Mouse (Mus musculus) forebrain, embryonic 16.5 days (tissue): ENCODE data around the gene Sap30. TPM values are rescaled to one million over a fixed set of nuclear protein-coding genes. Genes with fewer than 3 reads are reported as not detected.
A peak's percentile ranks its signal among the peaks of the same experiment; 100 is the strongest.
"Not testable (repeated sequence)": the region's sequence is repeated elsewhere in the genome, so short reads cannot be mapped to it uniquely, and the experiment has no call there.

ENCODE experiments used
- ATAC-seq: fragments of 200-750 bp; cut with Nextera tagmentation; 2 replicates; pipeline ENCODE4 v1.8.0; 2017; ENCODE audit warnings: mild to moderate bottlenecking, moderate library complexity
- H3K27ac ChIP-seq: fragments of 300-500 bp; sonication (generic); 2 replicates; pipeline ENCODE4 v1.5.1; 2014; ENCODE audit warnings: low read length, control low read depth
- H3K27me3 ChIP-seq: fragments of 300-500 bp; sonication (generic); replicated peaks from 2 replicates; pipeline ENCODE4 v1.6.1; 2014; ENCODE audit warnings: low read length; ENCODE audit not compliant: control insufficient read depth, insufficient read depth
- H3K36me3 ChIP-seq: fragments of 300-500 bp; sonication (generic); 2 replicates; pipeline ENCODE4 v1.6.1; 2014; ENCODE audit not compliant: control insufficient read depth, insufficient read depth
- H3K4me1 ChIP-seq: fragments of 300-500 bp; sonication (generic); replicated peaks from 2 replicates; pipeline ENCODE4 v1.6.1; 2014; ENCODE audit warnings: low read length; ENCODE audit not compliant: control insufficient read depth, insufficient read depth
- H3K4me2 ChIP-seq: fragments of 300-500 bp; sonication (generic); 2 replicates; pipeline ENCODE4 v1.6.1; 2014; ENCODE audit warnings: mild to moderate bottlenecking, low read length, control low read depth
- H3K4me3 ChIP-seq: fragments of 300-500 bp; sonication (generic); replicated peaks from 2 replicates; pipeline ENCODE4 v1.5.1; 2014; ENCODE audit warnings: mild to moderate bottlenecking, low read length, control low read depth
- H3K9ac ChIP-seq: fragments of 300-500 bp; sonication (generic); replicated peaks from 2 replicates; pipeline ENCODE4 v1.6.1; 2014; ENCODE audit warnings: low read depth, low read length, control low read depth
- H3K9me3 ChIP-seq: fragments of 300-500 bp; sonication (generic); 2 replicates; pipeline ENCODE4 v1.6.1; 2016; ENCODE audit warnings: low read length; ENCODE audit not compliant: control insufficient read depth
- WGBS: fragments of 180-500 bp; shearing (Covaris S2); extraction: QIAGEN DNeasy Blood & Tissue Kit; methylation state at CpG from one replicate; pipeline ENCODE4 v1.1.7; 2014; 5-methylcytosine and 5-hydroxymethylcytosine counted together
- polyA plus RNA-seq: library from polyadenylated mRNA; unstranded; fragments of >200 nt; fragmentation: Nextera tagmentation; extraction: Ambion mirVana; gene quantifications from 2 replicates; pipeline ENCODE4 v1.2.1, GENCODE M21; 2015

Gene Sap30
- polyA plus RNA-seq, 1 experiment from 2014 or later = 53.1 TPM

DNA sequence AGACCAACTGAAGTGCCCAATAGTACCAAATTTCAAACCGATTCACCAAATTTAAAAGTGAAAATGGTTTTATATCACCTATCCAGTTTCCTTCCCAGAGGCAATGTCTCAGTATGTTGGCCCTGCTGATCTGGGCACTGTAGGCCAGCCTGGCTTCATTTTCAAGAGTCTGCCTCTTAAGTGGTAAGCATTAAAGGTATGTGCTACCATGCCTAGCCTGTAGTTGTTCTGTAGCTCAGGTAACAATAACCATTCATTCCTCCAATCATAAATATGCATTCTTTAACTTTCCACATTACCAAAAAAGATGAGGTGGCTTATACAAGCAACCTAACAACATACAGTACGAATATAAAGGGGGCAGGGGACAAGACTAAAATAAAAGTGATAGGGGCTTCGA, 30.1 kb upstream of the Sap30 start:
- Histone ChIP-seq H3K9me3 (no peaks in the 10 kb centered on the region), H3K36me3 (no peaks in the 10 kb centered on the region; the same call in 1 of the 2 replicates), H3K4me1 (peaks cover 3% of the 10 kb centered on the region; the same call in 1 of the 2 replicates), H3K9ac (no peak overlapping the region), H3K4me3 (no peak overlapping the region), H3K27ac (no peak overlapping the region), H3K4me2 (no peak overlapping the region), H3K27me3 (no peaks in the 10 kb centered on the region)
- WGBS = 89% methylated on average over 3 of the region's 3 CpGs
- ATAC-seq = no peak

DNA sequence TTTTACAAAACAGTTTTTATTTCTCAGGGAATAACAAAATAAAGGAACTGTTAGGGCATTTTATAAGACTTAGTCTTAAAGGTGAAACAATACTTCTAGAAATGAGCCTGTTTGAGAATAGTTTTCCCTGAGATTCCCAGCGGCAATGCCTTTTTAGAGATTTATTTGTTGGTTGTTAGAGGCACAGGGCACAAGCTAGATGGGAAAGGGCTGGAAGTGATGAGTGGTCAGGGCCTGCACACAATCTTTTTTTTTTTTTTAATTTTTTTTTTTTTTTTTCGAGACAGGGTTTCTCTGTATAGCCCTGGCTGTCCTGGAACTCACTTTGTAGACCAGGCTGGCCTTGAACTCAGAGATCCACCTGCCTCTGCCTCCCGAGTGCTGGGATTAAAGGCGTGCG, 29.0 kb upstream of the Sap30 start:
- not testable (repeated sequence) for H3K27me3 ChIP-seq, ATAC-seq, H3K27ac ChIP-seq, H3K4me2 ChIP-seq, H3K9ac ChIP-seq, H3K4me1 ChIP-seq, H3K9me3 ChIP-seq, H3K36me3 ChIP-seq, H3K4me3 ChIP-seq
- 95% methylated on average over 4 of the region's 5 CpGs for WGBS

DNA sequence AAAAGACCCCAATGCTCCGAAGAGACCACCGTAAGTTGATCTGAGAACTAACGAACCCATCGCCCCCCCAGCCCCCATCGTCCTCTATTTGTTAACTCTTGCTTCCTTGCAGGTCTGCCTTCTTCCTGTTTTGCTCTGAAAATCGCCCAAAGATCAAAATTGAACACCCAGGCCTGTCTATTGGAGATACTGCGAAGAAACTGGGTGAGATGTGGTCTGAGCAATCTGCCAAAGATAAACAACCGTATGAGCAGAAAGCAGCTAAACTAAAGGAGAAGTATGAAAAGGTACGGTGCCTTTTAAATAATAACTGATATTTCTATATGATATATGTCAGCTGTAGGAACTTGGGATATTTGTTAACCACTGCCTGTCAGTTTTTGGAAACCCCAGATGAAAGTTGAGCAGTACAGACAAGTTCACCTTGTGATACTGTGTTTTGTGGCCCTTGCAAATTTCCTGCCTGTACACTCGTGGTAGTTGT, 25.6 kb upstream of the Sap30 start:
- 10% methylated on average over 9 of the region's 10 CpGs for WGBS
- H3K9ac ChIP-seq = peak overlapping the region; percentile 77

DNA sequence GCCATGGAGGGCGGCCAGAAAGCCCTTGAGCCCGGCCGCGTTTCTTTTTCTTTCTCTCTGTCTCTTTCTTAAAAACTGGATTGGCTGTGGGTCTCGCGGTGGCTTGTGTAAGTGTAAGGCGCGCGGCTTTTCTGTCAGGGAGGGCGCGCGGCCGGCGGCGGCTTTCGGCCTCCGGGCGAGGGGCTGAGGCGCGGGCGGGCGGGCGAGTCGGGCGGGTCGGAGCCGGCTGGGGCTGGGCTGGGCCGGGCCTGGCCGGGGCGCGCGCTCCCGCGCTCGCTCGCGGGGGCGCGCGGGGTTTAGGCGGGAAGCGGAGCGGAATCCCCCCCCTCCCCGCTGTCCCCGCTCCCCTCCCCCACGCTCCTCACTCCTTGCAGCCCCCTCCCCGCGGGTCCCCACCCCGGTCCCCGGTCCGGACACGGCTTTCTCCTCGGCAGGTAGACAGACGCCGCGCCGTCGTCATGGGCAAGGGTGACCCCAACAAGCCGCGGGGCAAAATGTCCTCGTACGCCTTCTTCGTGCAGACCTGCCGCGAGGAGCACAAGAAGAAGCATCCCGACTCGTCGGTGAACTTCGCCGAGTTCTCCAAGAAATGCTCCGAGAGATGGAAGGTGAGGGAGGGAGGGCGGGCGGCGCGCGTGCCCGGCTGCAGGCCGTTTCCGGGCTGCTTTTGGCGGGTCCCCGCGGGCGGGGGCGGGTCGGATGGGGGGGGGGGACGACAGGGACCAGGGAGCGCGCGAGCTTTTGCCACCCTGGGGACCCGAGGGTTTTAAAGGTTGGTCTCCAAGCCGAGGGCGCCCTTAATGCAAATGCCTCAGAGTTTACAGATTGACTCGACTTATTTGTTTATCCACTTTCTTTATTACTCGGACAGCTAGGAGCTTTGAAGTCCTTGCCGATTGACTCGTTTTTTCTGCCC, 24.7 kb upstream of the Sap30 start:
- Histone ChIP-seq H3K36me3 (no peaks in the 10 kb centered on the region; the same call in 1 of the 2 replicates), H3K4me2 (peak overlapping the region; percentile 53), H3K4me3 (peak overlapping the region; percentile 62), H3K27ac (peak overlapping the region; percentile 92), H3K4me1 (peaks cover 7% of the 10 kb centered on the region), H3K27me3 (no peaks in the 10 kb centered on the region), H3K9me3 (no peaks in the 10 kb centered on the region), H3K9ac (peak overlapping the region; percentile 77)
- peak; percentile 32 for ATAC-seq
- under 1% methylated on average over 68 of the region's 96 CpGs for WGBS

More for the DNA sequence above, 25.6 kb upstream of the Sap30 start:
- ATAC-seq, H3K27me3 ChIP-seq, H3K36me3 ChIP-seq, H3K9me3 ChIP-seq, H3K4me1 ChIP-seq, H3K27ac ChIP-seq: not testable (repeated sequence)
- Histone ChIP-seq H3K4me3 (peak overlapping the region; percentile 62), H3K4me2 (peak overlapping the region; percentile 53)

DNA sequence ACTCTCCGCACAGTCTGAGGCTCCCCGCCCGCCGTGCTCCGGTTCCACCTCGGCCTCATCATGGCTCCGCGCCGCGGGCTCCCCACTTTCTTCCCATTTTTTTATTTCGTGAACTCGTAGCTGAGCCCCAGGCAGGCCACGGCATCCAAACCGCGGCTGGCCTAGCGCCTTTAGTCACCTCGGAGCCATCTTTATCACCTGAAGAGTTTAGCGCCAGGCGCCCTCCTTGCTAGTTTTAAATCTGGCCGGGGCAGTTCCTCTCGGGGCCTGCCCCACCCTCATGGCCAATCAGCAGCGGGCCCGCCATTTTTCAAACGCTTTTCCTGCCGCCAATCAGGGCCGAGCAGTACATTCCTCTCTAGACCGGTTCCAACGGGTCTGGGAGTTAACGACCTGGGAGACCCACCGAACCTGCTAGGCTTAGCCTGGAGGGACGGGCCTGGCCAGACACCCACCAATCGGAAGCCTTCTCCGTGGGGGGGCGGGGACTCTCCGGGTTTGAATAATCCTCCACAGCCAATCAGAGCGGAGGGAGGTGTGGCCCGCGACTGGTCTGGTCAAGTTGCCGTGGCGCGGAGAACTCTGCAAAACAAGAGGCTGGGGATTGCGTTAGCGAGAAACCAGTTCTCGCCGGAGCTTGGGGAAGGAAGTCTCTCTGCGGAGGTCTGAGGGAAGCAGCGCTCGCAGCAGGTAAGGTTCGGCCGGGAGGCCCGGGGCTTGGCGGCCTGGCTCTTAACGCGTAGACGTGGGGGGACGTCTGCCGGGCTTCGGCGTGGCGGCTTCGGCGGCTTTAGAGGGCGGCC, 23.9 kb upstream of the Sap30 start, which contains the start of gene Hmgb2:
Hmgb2 (plus strand) TSS at position 592 of the 803 bp plus-strand sequence.
- peak; percentile 100 for ATAC-seq
- under 1% methylated on average over 63 of the region's 63 CpGs for WGBS
- no peaks in the 10 kb centered on the region for H3K9me3 ChIP-seq

DNA sequence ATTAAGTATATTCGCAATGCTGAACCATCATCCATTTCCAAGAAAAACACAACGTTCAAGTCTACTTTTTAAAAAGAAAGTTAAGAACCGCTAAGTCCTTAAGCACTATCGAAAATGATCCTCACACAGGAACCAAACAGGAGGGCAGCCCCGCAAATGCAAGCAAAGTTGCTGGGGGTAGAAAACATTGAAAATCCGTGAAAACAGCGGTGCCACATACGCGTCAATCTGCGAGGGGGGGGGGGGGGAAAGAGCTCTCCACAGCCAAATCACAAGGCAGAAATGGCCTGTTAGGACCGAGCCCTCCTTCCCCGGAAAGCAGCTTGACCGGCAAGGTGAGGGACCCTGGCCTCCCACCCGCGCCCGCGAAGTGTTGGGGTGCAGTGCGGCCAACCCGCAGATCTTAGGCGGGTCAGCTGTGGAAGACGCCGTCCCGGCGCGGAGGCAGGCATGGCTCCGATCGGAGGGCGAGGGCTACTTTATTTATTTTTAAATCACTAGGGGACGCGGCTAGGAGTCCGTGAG, 23.2 kb upstream of the Sap30 start:
- H3K4me1 ChIP-seq = peaks cover 7% of the 10 kb centered on the region
- H3K36me3 ChIP-seq = no peaks in the 10 kb centered on the region
- ATAC-seq = no peak
- H3K9ac ChIP-seq = peak overlapping the region; percentile 66
- H3K4me3 ChIP-seq = peak overlapping the region; percentile 62
- WGBS = under 1% methylated on average over 31 of the region's 31 CpGs
- H3K4me2 ChIP-seq = peak overlapping the region; percentile 97
- H3K27ac ChIP-seq = peak overlapping the region; percentile 65
- H3K9me3 ChIP-seq = no peaks in the 10 kb centered on the region
- H3K27me3 ChIP-seq = no peaks in the 10 kb centered on the region

More for the DNA sequence above, 23.9 kb upstream of the Sap30 start, which contains the start of gene Hmgb2:
- Histone ChIP-seq H3K27ac (peak within 1 kb of the TSS; percentile 92), H3K36me3 (no peaks in the 10 kb centered on the region; the same call in 1 of the 2 replicates), H3K4me2 (peak within 1 kb of the TSS; percentile 97), H3K4me1 (peaks cover 7% of the 10 kb centered on the region), H3K4me3 (peak within 1 kb of the TSS; percentile 62), H3K27me3 (no peaks in the 10 kb centered on the region), H3K9ac (peak within 1 kb of the TSS; percentile 77)

DNA sequence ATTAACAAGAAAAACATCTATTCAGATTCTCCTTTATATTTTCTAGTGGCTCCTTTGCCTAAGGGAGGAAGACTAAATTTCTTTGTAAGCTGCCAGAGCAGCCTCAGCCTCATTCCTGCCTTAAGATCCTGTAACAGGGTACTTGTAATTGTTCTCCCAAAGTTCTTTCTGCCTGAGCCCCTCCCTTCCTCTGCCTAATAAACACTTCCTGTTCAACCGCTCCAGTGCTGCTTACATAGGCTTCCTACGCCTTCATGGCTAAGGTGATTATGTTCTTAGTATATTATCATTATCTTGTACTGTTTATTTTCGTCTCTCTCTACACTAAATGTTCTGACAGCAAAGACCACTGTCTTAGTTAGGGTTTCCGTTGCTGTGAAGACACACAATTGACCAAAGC, 21.0 kb upstream of the Sap30 start:
- no peaks in the 10 kb centered on the region for H3K27me3 ChIP-seq
- H3K9me3 ChIP-seq = no peaks in the 10 kb centered on the region
- no peak overlapping the region for H3K4me2 ChIP-seq
- no peak overlapping the region for H3K27ac ChIP-seq
- no peak for ATAC-seq
- WGBS = 92% methylated on average over 4 of the region's 4 CpGs
- H3K4me3 ChIP-seq = no peak overlapping the region
- no peak overlapping the region for H3K9ac ChIP-seq
- peaks cover 6% of the 10 kb centered on the region for H3K4me1 ChIP-seq
- no peaks in the 10 kb centered on the region for H3K36me3 ChIP-seq

DNA sequence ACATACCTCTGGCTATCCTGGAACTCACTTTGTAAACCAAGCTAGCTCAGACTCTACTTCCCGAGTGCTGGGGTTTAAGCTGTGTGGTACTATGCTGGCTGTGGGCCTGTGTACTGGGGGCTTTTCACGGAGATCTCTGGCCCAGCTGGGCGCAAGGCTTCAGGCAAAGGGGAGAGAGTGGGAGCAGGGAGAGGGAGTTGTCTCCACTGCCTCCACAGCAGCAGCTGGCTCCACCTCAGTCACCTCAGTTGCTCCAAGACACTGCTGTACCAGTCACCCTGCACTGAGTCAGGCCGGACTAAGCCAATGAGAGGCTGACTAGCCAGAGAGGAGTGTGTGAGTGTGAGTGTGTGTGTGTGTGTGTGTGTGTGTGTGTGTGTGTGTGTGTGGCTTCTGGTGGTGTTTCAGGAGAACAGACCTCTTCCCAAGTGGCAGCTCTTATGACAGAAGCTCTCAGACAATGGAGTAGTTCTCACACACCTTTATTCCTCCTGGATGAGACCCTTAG, 19.9 kb upstream of the Sap30 start:
- H3K4me1 ChIP-seq = peaks cover 4% of the 10 kb centered on the region; the same call in 1 of the 2 replicates
- no peak overlapping the region for H3K9ac ChIP-seq
- no peaks in the 10 kb centered on the region for H3K9me3 ChIP-seq
- H3K27me3 ChIP-seq = no peaks in the 10 kb centered on the region
- H3K27ac ChIP-seq = no peak overlapping the region
- no peak overlapping the region for H3K4me3 ChIP-seq
- H3K36me3 ChIP-seq = no peaks in the 10 kb centered on the region
- no peak for ATAC-seq
- no peak overlapping the region for H3K4me2 ChIP-seq
- 93% methylated on average over 4 of the region's 4 CpGs for WGBS
